Mouse (Mus musculus) 3T3-L1 (cell line): ENCODE results near the gene Papola.
A peak's percentile ranks its signal among the peaks of the same experiment; 100 is the strongest.

Source experiments
- DNase-seq: peaks from one replicate; pipeline ENCODE4 v3.0.0-alpha.2; 2015; ENCODE audit warnings: low read depth, low spot score

Gene Papola

GRCm38 (mm10) chr12:105862607-105863006 lies 78.1 kb downstream of the Papola start:
- DNase-seq: no peak

- no peak for DNase-seq
These were observed 78.9 kb downstream of the Papola start for GRCm38 (mm10) chr12:105863436-105863835.

- no peak for DNase-seq
These were observed 83.2 kb downstream of the Papola start for GRCm38 (mm10) chr12:105867646-105868045.

GRCm38 (mm10) chr12:105869242-105869641 lies 84.7 kb downstream of the Papola start:
- no peak for DNase-seq

- DNase-seq: no peak
These were observed 85.2 kb downstream of the Papola start for GRCm38 (mm10) chr12:105869696-105870095.

GRCm38 (mm10) chr12:105873283-105873682 lies 88.8 kb downstream of the Papola start:
- DNase-seq: peak; percentile 17

- no peak for DNase-seq
These were observed 90.6 kb downstream of the Papola start for GRCm38 (mm10) chr12:105875112-105875511.

GRCm38 (mm10) chr12:105876521-105876920 lies 92.0 kb downstream of the Papola start:
- no peak for DNase-seq

- DNase-seq: no peak
These were observed 92.4 kb downstream of the Papola start for GRCm38 (mm10) chr12:105876931-105877330.

GRCm38 (mm10) chr12:105878746-105879145 lies 94.3 kb downstream of the Papola start:
- DNase-seq: no peak

GRCm38 (mm10) chr12:105883799-105884514 lies 99.5 kb downstream of the Papola start:
- DNase-seq: no peak

- no peak for DNase-seq
These were observed 100.2 kb downstream of the Papola start for GRCm38 (mm10) chr12:105884515-105885323.
